Mouse (Mus musculus) cerebellum, adult (tissue): ENCODE measurements around the gene Tgm2.

Experiments
- ATAC-seq: cut with Nextera tagmentation; 2 replicates; pipeline ENCODE4 v1.9.2; 2017; ENCODE audit warnings: mild to moderate bottlenecking, moderate library complexity, mixed read lengths; ENCODE audit not compliant: insufficient number of reproducible peaks, low FRiP score, low TSS enrichment

Tgm2 gene

GRCm38 (mm10) chr2:158168741-158169211 is 22.5 kb upstream of the Tgm2 start:
- no peak for ATAC-seq

DNA sequence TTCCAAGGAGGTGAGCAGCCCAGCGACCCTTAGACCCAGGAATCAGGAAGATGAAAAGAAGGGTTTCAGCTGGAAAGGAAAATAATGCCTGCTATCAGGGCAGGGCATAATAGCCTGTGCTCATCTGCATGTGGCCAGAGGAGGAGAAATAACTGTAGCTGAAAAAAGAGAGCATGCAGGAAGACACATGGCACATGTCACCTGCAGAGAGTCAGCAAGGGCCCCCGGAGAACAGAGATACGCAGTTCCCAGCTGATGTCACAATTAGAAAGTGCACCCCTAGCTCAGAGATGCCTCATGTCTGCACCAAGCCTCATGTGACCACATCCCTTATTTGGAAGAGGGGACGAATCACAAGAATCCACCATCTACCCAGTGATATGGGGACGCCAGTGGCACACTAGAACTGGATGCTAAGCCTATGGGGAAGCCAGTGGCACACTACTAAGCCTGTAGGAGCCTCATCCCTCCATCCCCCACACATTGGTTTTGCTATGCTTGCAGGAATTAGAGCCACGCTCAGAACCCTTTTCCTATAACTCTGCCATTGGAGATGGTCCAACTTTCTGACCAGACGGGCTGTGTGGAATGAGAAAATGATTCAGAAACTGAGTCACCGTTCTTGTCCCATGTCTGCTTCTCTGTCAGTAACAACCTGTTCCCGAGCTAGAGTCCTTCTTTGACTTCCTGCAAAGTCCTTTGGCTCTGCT is 21.4 kb upstream of the Tgm2 start:
- ATAC-seq: no peak

DNA sequence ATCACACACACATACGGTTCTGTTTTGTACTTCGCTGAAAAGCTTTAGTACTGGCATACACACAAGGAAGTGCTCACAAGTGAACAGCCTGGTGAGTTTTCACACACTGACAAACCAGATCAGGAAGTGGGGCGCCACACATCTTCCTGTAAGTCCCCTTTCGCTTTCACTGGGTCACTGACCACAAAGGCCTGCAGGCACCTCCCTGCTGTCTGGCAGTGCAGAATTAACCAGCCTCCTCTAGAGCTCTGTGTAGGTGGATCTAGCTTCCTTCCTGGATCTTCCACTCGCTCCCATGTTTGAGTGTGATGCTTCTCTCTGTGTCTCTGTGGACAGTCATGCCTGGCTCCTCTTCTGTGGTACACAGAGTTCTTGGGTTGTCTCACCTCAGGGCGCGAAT is 20.4 kb upstream of the Tgm2 start:
- ATAC-seq: no peak

DNA sequence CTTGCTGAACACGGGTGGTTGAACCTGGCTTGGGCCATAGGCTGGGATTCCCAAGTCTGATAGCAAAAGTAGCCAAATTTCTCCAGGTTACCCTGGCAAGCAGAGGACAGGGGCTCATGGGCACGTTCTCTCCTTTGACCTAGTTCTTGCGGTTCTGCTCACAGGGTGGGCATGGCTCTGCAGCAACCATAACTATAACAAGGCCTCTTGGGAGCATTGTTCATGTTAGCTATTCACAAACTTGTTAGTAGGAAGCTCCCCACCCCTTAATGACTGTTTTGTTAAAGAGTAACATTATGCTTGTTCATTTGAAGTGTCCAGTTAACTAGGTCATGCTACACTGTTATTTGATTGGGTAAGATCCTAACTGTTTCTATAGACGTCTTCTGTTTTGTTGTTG is 19.5 kb upstream of the Tgm2 start:
- no peak for ATAC-seq

DNA sequence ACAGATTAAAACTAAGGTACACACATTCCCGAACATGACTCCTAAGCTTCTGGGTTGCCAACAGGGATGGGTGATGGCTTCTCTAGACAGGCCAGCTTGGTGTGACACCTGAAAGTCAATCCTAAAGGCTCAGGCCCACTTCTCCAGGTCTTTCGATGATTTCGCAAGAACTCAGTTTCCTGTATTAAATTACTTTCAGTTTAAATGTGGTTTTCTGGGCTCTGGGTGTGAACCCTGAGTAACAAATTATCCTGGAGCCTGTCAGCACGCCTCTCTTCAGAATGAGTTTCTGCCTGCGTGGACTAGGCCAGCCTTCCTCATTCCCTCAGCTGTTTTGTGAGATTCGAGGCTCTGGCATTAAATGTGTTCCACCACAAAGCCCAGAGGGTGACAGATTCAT is 16.8 kb upstream of the Tgm2 start:
- no peak for ATAC-seq

DNA sequence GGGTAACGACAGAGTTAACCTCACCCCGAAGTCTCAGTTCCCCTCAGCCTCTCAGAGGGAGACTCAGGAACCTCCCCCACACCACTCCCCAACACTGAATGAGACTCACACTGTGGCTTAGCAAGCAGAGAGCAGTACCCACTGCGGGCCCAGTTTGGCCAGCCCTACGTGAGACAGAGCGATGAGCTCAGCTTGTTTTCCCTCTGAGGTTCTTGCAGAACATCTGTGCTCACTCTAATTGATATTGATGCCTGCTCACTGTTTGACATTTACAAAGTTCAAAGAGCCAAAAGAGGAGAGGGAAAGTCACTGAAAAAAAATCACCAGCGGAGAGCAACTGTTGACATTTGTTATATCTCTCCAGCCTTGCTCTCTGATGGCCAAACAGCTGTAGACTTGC is 15.5 kb upstream of the Tgm2 start:
- no peak for ATAC-seq

DNA sequence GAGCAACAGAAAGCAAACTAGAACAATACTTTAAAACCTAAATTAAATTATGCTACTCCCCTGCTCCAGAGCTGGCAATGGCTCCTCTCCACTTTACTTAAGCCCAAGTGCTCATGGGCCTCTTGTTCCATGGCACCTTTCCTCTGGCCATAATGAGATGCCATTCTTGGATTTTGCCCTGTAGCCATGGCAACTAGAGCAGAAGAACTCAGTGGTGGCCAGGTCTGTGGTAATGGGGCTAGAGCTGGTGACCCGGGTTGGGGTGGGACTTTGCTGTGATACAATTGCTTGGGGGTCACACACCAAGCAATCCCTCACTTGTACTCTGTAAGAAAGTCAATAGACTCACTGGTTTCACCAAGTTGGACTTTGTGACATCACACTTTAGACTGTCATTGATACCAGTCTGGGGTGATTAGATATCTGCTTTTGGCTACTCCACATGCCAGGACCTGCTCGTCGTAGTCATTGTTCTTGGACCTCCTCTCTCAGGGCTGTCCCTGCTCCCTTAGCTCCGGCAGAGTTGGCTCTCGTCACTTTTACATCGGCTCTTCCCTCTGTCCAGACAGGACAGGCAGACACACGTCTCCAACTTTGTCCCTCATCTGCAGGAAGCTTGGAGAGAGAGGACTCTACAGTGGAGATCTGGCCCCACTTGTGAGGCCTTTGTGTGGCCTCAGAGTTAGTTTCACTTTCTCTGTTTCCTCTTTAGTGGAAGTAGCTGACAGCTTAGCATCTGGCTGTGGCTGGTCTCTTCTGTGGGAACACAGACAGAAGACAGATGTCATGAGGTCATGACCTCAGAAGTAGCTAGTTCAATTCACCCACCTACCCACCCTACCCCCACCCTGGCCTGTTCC is 13.4 kb upstream of the Tgm2 start:
- ATAC-seq: no peak

DNA sequence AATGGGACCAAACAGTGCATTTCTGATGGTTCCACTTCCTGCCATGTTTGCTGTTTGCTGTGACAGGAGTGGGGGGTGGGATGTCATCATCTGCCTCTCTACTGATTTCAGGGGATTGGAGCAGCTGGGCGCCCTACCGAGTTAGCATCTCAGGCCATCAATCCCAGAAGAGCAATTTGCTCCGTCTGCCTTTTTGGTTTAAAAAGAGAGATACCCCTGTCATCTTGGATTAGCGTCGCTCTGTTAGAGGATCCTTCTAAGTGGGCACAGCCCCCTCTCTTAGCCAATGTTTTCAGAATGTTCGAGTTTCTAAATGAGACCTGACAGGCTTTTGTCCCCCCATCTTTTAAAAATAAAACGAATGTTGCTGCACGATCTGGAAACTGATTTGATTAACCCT is 11.4 kb upstream of the Tgm2 start:
- ATAC-seq: no peak

GRCm38 (mm10) chr2:158156487-158156886 is 10.3 kb upstream of the Tgm2 start:
- no peak for ATAC-seq

- no peak for ATAC-seq
Measured at GRCm38 (mm10) chr2:158155615-158156014, 9.4 kb upstream of the Tgm2 start.

DNA sequence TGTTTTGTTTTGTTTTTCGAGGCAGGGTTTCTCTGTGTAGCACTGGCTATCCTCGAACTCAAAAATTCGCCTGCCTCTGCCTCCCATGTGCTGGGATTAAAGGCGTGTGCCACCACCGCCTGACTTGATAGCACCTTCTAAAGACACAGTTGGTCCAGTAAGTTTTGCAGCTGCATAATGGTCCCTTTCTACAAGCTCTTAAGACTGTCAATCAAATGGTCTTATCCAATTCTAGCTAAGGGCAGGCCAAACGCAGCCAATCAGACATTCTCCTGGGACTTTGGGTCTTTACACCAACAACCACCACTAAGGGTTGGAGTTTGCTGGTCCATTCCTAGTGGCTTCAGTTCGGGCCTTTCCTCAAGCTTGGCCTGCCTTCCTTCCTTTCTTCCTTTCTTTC is 8.9 kb upstream of the Tgm2 start:
- no peak for ATAC-seq

DNA sequence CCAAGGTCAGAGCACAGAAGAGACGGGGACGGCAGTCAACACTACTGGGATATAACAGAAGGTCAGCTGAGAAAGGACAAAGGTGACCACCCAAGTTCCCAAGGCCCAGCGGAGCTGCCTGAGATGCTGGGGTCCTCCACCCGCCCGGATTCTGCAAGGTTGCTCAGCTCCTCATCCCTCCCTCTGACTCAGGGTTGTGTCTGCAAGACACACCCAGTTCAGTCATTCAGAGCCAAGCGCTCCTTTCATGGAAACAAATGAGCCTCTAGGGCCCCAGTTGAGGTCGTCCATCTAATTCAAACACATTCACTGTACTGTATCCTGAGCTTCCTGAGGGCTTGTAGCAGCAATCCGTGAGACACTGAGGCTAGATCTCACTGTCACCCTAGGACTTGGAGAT is 8.4 kb upstream of the Tgm2 start:
- no peak for ATAC-seq

GRCm38 (mm10) chr2:158153728-158154343 is 7.6 kb upstream of the Tgm2 start:
- ATAC-seq: no peak

- ATAC-seq: no peak
Measured at GRCm38 (mm10) chr2:158152685-158153309, 6.6 kb upstream of the Tgm2 start.

- ATAC-seq: no peak
Measured at GRCm38 (mm10) chr2:158151077-158151476, 4.8 kb upstream of the Tgm2 start.

DNA sequence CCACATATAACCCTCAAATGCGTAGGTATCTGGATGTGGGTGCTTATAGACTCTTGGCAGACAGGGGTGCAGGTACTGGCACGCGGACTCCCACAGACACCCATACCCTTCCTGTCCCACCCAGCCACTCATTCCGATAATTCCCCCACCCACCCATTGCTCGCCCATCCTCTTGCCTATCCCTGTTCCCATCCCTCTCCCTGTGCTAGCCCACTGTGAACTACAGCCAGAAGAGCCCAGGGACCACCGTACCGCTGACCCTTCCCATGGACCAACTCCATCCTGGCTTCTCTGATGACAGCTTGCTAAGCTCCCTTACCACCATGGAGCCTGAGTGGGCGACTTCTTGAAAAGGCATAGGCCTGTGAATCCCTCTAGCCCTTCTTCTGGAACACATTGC is 735 bp upstream of the Tgm2 start:
- no peak for ATAC-seq

DNA sequence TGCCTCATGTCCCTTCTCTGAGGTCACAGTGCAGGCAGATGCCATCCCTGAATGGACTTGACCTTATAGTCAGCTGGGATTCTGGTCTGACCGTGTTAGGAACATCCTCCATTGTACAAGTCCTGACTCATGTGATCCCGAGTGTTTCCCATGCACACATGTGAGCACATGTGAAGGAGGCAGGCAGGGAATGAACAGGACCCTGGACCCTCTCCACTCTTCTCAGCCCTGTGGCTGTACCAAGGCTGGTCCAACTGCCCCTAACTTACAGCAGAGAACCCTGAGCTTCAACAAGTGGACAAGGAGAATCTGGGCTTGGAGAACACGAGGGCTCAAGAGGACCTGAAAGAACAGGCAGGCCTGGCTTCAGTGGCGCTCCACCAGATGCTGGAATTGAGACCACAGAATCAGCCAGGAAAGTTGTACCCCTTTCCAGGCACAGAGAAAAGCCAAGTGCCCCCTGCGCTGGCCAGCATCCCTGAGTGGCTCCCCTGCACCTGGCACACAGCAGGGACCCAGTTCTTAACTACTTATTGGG is 639 bp downstream of the Tgm2 start:
- ATAC-seq: no peak

DNA sequence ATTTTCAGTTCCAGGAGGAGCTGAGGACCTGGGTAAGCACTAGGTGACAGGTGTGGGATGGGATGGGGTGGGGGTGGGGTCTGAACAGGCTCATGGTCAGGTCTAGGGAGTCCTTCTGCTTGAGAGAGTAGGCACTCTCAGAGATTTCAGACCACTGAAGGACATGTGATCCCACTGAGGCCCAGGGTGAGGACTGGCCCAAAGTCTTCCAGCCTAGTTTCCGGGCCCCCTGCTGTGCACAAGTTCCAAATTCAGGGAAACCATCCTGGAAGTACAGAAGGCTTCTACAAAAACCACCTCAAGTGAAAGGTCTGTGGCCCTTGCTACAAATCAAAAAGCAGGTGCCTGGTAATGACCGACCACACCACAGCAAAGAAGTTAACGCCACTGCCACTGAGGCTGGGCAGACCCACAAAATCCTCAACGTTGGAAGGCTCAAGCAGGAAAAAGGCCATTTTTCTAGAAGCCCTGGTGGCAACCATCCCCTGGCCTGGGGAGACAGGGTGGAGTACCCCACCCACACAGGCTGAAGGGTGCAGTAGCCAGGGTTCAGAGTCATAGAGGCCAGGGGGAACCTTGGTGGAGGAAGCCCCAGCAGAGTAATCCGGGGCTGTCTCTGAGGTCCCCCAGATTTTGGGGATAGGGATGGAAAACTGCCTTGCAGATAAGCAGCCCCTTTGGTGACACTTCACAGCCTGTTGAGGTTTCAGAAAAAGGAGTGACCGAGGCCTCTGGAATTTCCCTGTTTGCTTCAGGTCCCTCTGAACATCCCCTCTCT is 1.3 kb downstream of the Tgm2 start:
- no peak for ATAC-seq

- no peak for ATAC-seq
Measured at GRCm38 (mm10) chr2:158144263-158144662, 2.0 kb downstream of the Tgm2 start.

DNA sequence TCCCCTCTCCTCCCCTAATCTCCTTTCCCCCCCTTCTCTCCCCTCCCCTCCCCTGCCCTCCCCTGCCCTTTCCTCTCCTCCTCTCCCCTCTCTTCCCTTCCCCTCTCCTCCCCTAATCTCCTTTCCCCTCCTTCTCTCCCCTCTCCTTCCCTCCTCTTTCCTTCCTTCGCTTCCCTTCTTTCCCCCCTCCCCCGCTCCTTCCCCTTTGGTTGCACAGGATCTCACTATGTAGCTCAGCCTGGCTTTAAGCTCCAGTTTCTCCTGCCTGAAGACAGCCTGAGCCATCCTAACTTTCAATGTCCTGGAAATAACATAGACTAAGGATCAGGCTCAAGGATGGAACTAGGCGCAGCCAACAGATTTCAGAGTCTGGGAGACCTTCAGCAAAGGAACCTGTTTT is 2.4 kb downstream of the Tgm2 start:
- no peak for ATAC-seq
